Mouse (Mus musculus) adrenal gland, postnatal 14 days (tissue): ENCODE measurements at regions not wholly inside any gene's neighbourhood (a gene's known extent, or its start where the extent isn't known, plus 50 kb on each side); places are given as distances from the start of the nearest gene placed in this dataset.

Source experiments
- DNase-seq: peaks from one replicate; pipeline ENCODE4 v3.0.0; 2021; ENCODE audit warnings: mixed read lengths

- DNase-seq: no peak
These were observed 1228.8 kb upstream of the Lrrc6 start for GRCm38 (mm10) chr15:67729492-67729891.

GRCm38 (mm10) chr15:67725239-67725638 is 1224.5 kb upstream of the Lrrc6 start:
- no peak for DNase-seq

- DNase-seq: no peak
These were observed 1213.5 kb upstream of the Lrrc6 start for GRCm38 (mm10) chr15:67714203-67714602.

GRCm38 (mm10) chr15:67686140-67686539 is 1185.4 kb upstream of the Lrrc6 start:
- no peak for DNase-seq

GRCm38 (mm10) chr15:67673276-67673675 is 1172.6 kb upstream of the Lrrc6 start:
- no peak for DNase-seq

GRCm38 (mm10) chr15:67636155-67636554 is 1135.4 kb upstream of the Lrrc6 start:
- DNase-seq: no peak

- no peak for DNase-seq
These were observed 1126.1 kb upstream of the Lrrc6 start for GRCm38 (mm10) chr15:67626704-67627287.

- no peak for DNase-seq
These were observed 1111.2 kb upstream of the Lrrc6 start for GRCm38 (mm10) chr15:67611896-67612295.

GRCm38 (mm10) chr15:67598426-67598825 is 1097.7 kb upstream of the Lrrc6 start:
- DNase-seq: no peak

- no peak for DNase-seq
These were observed 1075.9 kb upstream of the Lrrc6 start for GRCm38 (mm10) chr15:67576581-67576980.

- DNase-seq: no peak
These were observed 1070.9 kb upstream of the Lrrc6 start for GRCm38 (mm10) chr15:67571614-67572013.

GRCm38 (mm10) chr15:67557304-67557703 is 1056.6 kb upstream of the Lrrc6 start:
- DNase-seq: no peak

- no peak for DNase-seq
These were observed 1051.2 kb upstream of the Lrrc6 start for GRCm38 (mm10) chr15:67551911-67552310.

- DNase-seq: no peak
These were observed 1046.2 kb upstream of the Lrrc6 start for GRCm38 (mm10) chr15:67546896-67547400.

GRCm38 (mm10) chr15:67545745-67546144 is 1045.0 kb upstream of the Lrrc6 start:
- DNase-seq: no peak

GRCm38 (mm10) chr15:67513722-67514121 is 1013.0 kb upstream of the Lrrc6 start:
- no peak for DNase-seq

GRCm38 (mm10) chr15:67495001-67495658 is 994.4 kb upstream of the Lrrc6 start:
- no peak for DNase-seq

- DNase-seq: no peak
These were observed 981.0 kb upstream of the Lrrc6 start for GRCm38 (mm10) chr15:67481733-67482132.

GRCm38 (mm10) chr15:67474325-67474724 is 973.6 kb upstream of the Lrrc6 start:
- no peak for DNase-seq

GRCm38 (mm10) chr15:67472979-67473378 is 972.3 kb upstream of the Lrrc6 start:
- DNase-seq: no peak

- DNase-seq: no peak
These were observed 970.6 kb upstream of the Lrrc6 start for GRCm38 (mm10) chr15:67471283-67471682.

- DNase-seq: no peak
These were observed 969.3 kb upstream of the Lrrc6 start for GRCm38 (mm10) chr15:67470036-67470435.

- no peak for DNase-seq
These were observed 967.0 kb upstream of the Lrrc6 start for GRCm38 (mm10) chr15:67467404-67468345.
